Mouse (Mus musculus): ENCODE results near the gene Zmym3. TPM values are rescaled to one million over a fixed set of nuclear protein-coding genes. Genes with fewer than 3 reads are reported as not detected.
A peak's percentile ranks its signal among the peaks of the same experiment; 100 is the strongest.
"Not testable (repeated sequence)": the region's sequence is repeated elsewhere in the genome, so short reads cannot be mapped to it uniquely, and the experiment has no call there.

Zmym3 gene
- polyA plus RNA-seq, 3 experiments from 2014 or later = 12.3 to 22.1 (median 15.8) TPM

DNA sequence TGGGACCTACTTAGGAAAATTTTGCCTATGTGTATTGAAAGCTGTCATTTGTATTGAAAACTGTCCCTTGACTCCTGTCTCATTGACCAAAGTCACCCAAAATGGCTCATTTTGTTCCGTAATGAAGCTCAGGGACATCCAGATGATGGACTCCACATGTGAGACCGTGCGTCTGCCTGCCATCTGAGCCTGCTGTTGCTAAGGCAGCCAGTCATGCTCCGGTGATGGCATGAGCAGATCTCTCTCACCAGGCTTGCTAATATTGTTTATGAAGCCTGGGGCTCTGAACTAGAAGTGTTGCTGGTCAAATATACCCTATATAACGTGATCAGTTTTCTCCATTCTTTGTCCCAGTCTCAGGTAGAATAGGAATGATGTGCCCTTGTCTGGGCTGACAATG lies 47.7 kb downstream of the Zmym3 start:
- no peak for ATAC-seq

DNA sequence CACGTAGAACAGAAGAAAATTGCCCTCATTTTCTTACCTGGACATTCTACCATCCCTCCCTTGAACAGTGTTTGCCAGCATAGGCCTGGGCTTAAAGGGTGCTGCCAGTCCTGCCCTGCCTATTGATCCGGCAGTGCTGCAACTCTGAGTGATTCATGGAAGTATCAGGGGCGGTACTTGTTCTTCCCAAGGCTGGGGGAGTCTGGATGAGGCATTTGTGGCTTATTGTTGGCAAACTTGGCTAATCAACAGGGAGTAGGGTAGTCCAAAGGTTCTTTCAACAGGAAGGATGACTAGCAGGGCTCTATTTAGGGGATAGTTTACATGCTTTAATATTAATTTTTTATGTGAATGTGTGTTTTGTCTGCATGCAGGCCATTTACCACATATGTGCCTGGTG lies 50.1 kb downstream of the Zmym3 start:
- no peak for ATAC-seq

DNA sequence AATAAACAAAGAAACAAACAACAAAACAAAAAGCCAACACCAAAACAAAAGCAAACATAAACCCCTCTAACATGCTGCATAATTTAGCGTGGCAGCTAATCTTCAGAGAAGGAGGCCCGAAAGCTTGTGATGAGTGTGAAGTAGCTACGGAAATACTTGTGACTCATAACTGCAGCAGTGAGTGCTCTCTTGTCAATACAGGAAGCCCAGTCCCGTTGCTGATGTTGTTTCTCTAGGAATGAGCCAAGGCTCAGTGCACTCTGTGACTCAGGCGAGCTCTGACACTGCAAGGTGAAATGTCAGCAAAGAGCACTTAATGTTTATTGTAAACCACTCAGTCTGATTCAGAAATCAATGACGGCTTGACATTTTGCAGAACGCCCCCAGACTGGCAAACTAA lies 51.6 kb downstream of the Zmym3 start:
- ATAC-seq = peak; percentile 99

DNA sequence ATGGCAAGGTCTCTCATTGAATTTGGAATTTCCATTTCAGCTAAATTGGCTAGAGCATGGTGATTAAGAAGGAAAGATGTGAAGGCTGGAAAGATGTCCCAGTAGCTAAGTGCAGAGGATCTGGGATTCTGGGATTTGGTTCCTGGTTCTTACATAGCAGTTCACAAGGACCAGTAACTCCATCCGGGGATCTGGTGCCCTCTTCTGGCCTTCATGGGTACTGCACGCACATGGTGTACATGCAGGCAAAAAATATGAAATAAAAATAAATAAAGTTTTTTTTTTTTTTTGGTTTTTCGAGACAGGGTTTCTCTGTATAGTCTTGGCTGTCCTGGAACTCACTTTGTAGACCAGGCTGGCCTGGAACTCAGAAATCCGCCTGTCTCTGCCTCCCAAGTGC lies 61.7 kb downstream of the Zmym3 start:
- not testable (repeated sequence) for ATAC-seq

Other genes with a start within 250 kb of the Zmym3 start
- 10 to 100 TPM; 43.0 to 58.6 (median 44.6) TPM for gene Snx12, start 198.3 kb downstream of the Zmym3 start, polyA plus RNA-seq (2017; shearing (Covaris generic))
- 1 to 10 TPM; 3.6 to 4.7 (median 4.7) TPM for gene Foxo4, start 166.3 kb downstream of the Zmym3 start, polyA plus RNA-seq (2017; shearing (Covaris generic))
- 1 to 10 TPM in 2 of 3 experiments, not detected in 1; 2.1 to 2.6 TPM for gene Gm614, start 156.9 kb downstream of the Zmym3 start, polyA plus RNA-seq (2017; shearing (Covaris generic))
- gene Il2rg, start 152.6 kb downstream of the Zmym3 start, polyA plus RNA-seq (2017; shearing (Covaris generic)) = 1,000 to 10,000 TPM; 1,580 to 1,755 (median 1,720) TPM
- 1 to 10 TPM in 1 of 3 experiments, not detected in 2; 1.3 TPM for gene Gm20489, start 151.8 kb downstream of the Zmym3 start, polyA plus RNA-seq (2017; shearing (Covaris generic))
- gene Med12, start 146.8 kb downstream of the Zmym3 start, polyA plus RNA-seq (2017; shearing (Covaris generic)) = 10 to 100 TPM; 55.5 to 98.4 (median 75.3) TPM
- gene Nlgn3, start 121.7 kb downstream of the Zmym3 start, polyA plus RNA-seq (2017; shearing (Covaris generic)) = under 1 TPM in 2 of 3 experiments, not detected in 1; 0.15 to 0.23 TPM
- not detected for gene Gjb1, start 44.5 kb downstream of the Zmym3 start, polyA plus RNA-seq (2017; shearing (Covaris generic))
- gene Nono, start 8.5 kb upstream of the Zmym3 start, polyA plus RNA-seq (2017; shearing (Covaris generic)) = 100 to 1,000 TPM; 343 to 390 (median 352) TPM
- under 1 TPM in 2 of 3 experiments, not detected in 1; 0.26 to 0.73 TPM for gene Itgb1bp2, start 28.2 kb upstream of the Zmym3 start, polyA plus RNA-seq (2017; shearing (Covaris generic))
- gene Taf1, start 111.9 kb upstream of the Zmym3 start, polyA plus RNA-seq (2017; shearing (Covaris generic)) = 10 to 100 TPM; 22.0 to 25.9 (median 23.1) TPM
- gene Ogt, start 219.2 kb upstream of the Zmym3 start, polyA plus RNA-seq (2017; shearing (Covaris generic)) = 100 to 1,000 TPM; 153 to 224 (median 174) TPM

Data from inflammation-experienced regulatory T-cells, adult 6 months (primary cell).